Mouse (Mus musculus) liver, embryonic 15.5 days (tissue): ENCODE results near the gene Polr2f. TPM values are rescaled to one million over a fixed set of nuclear protein-coding genes. Genes with fewer than 3 reads are reported as not detected.

Experiments used
- ATAC-seq: fragments of 200-750 bp; cut with Nextera tagmentation; 2 replicates; pipeline ENCODE4 v1.8.0; 2017; ENCODE audit warnings: moderate number of reproducible peaks, mild to moderate bottlenecking, moderate library complexity; ENCODE audit not compliant: insufficient read depth
- H3K27ac ChIP-seq: fragments of 300-500 bp; sonication (generic); replicated peaks from 2 replicates; pipeline ENCODE4 v1.5.1; 2015; ENCODE audit warnings: mild to moderate bottlenecking, inconsistent platforms
- H3K27me3 ChIP-seq: fragments of 300-500 bp; sonication (generic); 2 replicates; pipeline ENCODE4 v1.6.1; 2015; ENCODE audit warnings: mild to moderate bottlenecking, inconsistent platforms
- H3K36me3 ChIP-seq: fragments of 300-500 bp; sonication (generic); replicated peaks from 2 replicates; pipeline ENCODE4 v1.6.1; 2015; ENCODE audit warnings: moderate library complexity, mild to moderate bottlenecking, inconsistent platforms
- H3K4me1 ChIP-seq: fragments of 300-500 bp; sonication (generic); replicated peaks from 2 replicates; pipeline ENCODE4 v1.6.1; 2015; ENCODE audit warnings: inconsistent platforms
- H3K4me2 ChIP-seq: fragments of 300-500 bp; sonication (generic); 2 replicates; pipeline ENCODE4 v1.6.1; 2015; ENCODE audit warnings: moderate library complexity, mild to moderate bottlenecking, inconsistent platforms
- H3K4me3 ChIP-seq: fragments of 300-500 bp; sonication (generic); replicated peaks from 2 replicates; pipeline ENCODE4 v1.5.1; 2015; ENCODE audit warnings: mild to moderate bottlenecking, inconsistent platforms
- H3K9ac ChIP-seq: fragments of 300-500 bp; sonication (generic); 2 replicates; pipeline ENCODE4 v1.6.1; 2015; ENCODE audit warnings: moderate library complexity, mild to moderate bottlenecking, inconsistent platforms
- H3K9me3 ChIP-seq: fragments of 300-500 bp; sonication (generic); replicated peaks from 2 replicates; pipeline ENCODE4 v1.6.1; 2016; ENCODE audit warnings: inconsistent platforms
- WGBS: fragments of 180-500 bp; shearing (Covaris S2); methylation state at CpG from one replicate; pipeline ENCODE4 v1.1.7; 2015; ENCODE audit warnings: mixed read lengths; ENCODE audit not compliant: insufficient replicate concordance; 5-methylcytosine and 5-hydroxymethylcytosine counted together
- polyA plus RNA-seq: library from polyadenylated mRNA; unstranded; fragments of >200 nt; fragmentation: Nextera tagmentation; extraction: Ambion mirVana; gene quantifications from 2 replicates; pipeline ENCODE4 v1.2.1, GENCODE M21; 2015

The Polr2f gene
- polyA plus RNA-seq, 1 experiment from 2014 or later = 125 TPM

GRCm38 (mm10) chr15:79155572-79155971, 14.8 kb downstream of the Polr2f start:
- Histone ChIP-seq H3K4me1 (peaks cover 10% of the 10 kb centered on the region; the same call in 1 of the 2 replicates), H3K27me3 (peaks cover 30% of the 10 kb centered on the region), H3K27ac (no peak overlapping the region), H3K4me2 (no peak overlapping the region), H3K36me3 (peaks cover 23% of the 10 kb centered on the region), H3K9me3 (no peaks in the 10 kb centered on the region), H3K4me3 (no peak overlapping the region), H3K9ac (no peak overlapping the region)
- ATAC-seq = peak; percentile 29; the same call in 1 of the 2 replicates
- WGBS = 32% methylated on average over 3 of the region's 3 CpGs

GRCm38 (mm10) chr15:79162301-79162700, 21.5 kb downstream of the Polr2f start:
- peaks cover 5% of the 10 kb centered on the region for H3K4me1 ChIP-seq
- H3K27ac ChIP-seq = no peak overlapping the region
- H3K27me3 ChIP-seq = peaks cover 82% of the 10 kb centered on the region
- WGBS = 36% methylated on average over 7 of the region's 7 CpGs
- no peak for ATAC-seq
- no peak overlapping the region for H3K4me2 ChIP-seq
- no peak overlapping the region for H3K9ac ChIP-seq
- H3K9me3 ChIP-seq = no peaks in the 10 kb centered on the region
- no peaks in the 10 kb centered on the region for H3K36me3 ChIP-seq
- no peak overlapping the region for H3K4me3 ChIP-seq

GRCm38 (mm10) chr15:79162822-79163221, 22.0 kb downstream of the Polr2f start:
- 31% methylated on average over 14 of the region's 14 CpGs for WGBS
- H3K27me3 ChIP-seq = peaks cover 81% of the 10 kb centered on the region

GRCm38 (mm10) chr15:79164251-79164650, 23.4 kb downstream of the Polr2f start:
- Histone ChIP-seq H3K27ac (no peak overlapping the region), H3K27me3 (peaks cover 75% of the 10 kb centered on the region), H3K9me3 (no peaks in the 10 kb centered on the region), H3K36me3 (no peaks in the 10 kb centered on the region), H3K4me3 (no peak overlapping the region), H3K4me2 (no peak overlapping the region), H3K4me1 (peaks cover 5% of the 10 kb centered on the region), H3K9ac (no peak overlapping the region)
- 11% methylated on average over 14 of the region's 15 CpGs for WGBS
- no peak for ATAC-seq

More at GRCm38 (mm10) chr15:79162822-79163221, 22.0 kb downstream of the Polr2f start:
- Histone ChIP-seq H3K9me3 (no peaks in the 10 kb centered on the region), H3K4me3 (no peak overlapping the region), H3K36me3 (no peaks in the 10 kb centered on the region), H3K4me2 (no peak overlapping the region), H3K27ac (no peak overlapping the region), H3K9ac (no peak overlapping the region), H3K4me1 (peaks cover 5% of the 10 kb centered on the region)
- no peak for ATAC-seq

- WGBS = 50% methylated on average over 5 of the region's 5 CpGs
- no peak for ATAC-seq
- no peaks in the 10 kb centered on the region for H3K36me3 ChIP-seq
- no peak within 1 kb of the TSS for H3K9ac ChIP-seq
- H3K4me3 ChIP-seq = no peak within 1 kb of the TSS
- H3K4me1 ChIP-seq = peaks cover 5% of the 10 kb centered on the region
- peaks cover 73% of the 10 kb centered on the region for H3K27me3 ChIP-seq
- H3K9me3 ChIP-seq = no peaks in the 10 kb centered on the region
- H3K4me2 ChIP-seq = no peak within 1 kb of the TSS
- no peak within 1 kb of the TSS for H3K27ac ChIP-seq
Observed at GRCm38 (mm10) chr15:79165140-79165539, 24.3 kb downstream of the Polr2f start, which contains the start of gene Sox10. Gene Sox10 (minus strand): TSS chr15:79165240.

GRCm38 (mm10) chr15:79166712-79167111, 25.9 kb downstream of the Polr2f start:
- Histone ChIP-seq H3K9ac (no peak overlapping the region), H3K9me3 (no peaks in the 10 kb centered on the region), H3K4me3 (no peak overlapping the region), H3K36me3 (no peaks in the 10 kb centered on the region), H3K4me1 (peaks cover 5% of the 10 kb centered on the region), H3K4me2 (no peak overlapping the region), H3K27me3 (peaks cover 60% of the 10 kb centered on the region), H3K27ac (no peak overlapping the region)
- WGBS = 56% methylated on average over 8 of the region's 8 CpGs
- no peak for ATAC-seq

GRCm38 (mm10) chr15:79176905-79177304, 36.1 kb downstream of the Polr2f start:
- no peak for ATAC-seq
- Histone ChIP-seq H3K9ac (no peak overlapping the region), H3K4me3 (no peak overlapping the region), H3K9me3 (no peaks in the 10 kb centered on the region), H3K4me2 (no peak overlapping the region), H3K27ac (no peak overlapping the region), H3K27me3 (no peaks in the 10 kb centered on the region), H3K36me3 (no peaks in the 10 kb centered on the region), H3K4me1 (peaks cover 11% of the 10 kb centered on the region)
- WGBS = 49% methylated on average over 6 of the region's 6 CpGs

GRCm38 (mm10) chr15:79185213-79185612, 44.4 kb downstream of the Polr2f start:
- H3K4me3 ChIP-seq = no peak overlapping the region
- H3K27ac ChIP-seq = peak overlapping the region; percentile 64
- H3K4me2 ChIP-seq = no peak overlapping the region
- ATAC-seq = peak; percentile 57; the same call in 1 of the 2 replicates
- H3K36me3 ChIP-seq = no peaks in the 10 kb centered on the region
- H3K9me3 ChIP-seq = no peaks in the 10 kb centered on the region
- no peaks in the 10 kb centered on the region; the same call in 1 of the 2 replicates for H3K27me3 ChIP-seq
- H3K9ac ChIP-seq = no peak overlapping the region
- 67% methylated on average over 10 of the region's 10 CpGs for WGBS
- H3K4me1 ChIP-seq = peaks cover 3% of the 10 kb centered on the region; the same call in 1 of the 2 replicates

GRCm38 (mm10) chr15:79187819-79188218, 47.0 kb downstream of the Polr2f start:
- Histone ChIP-seq H3K27me3 (no peaks in the 10 kb centered on the region; the same call in 1 of the 2 replicates), H3K36me3 (no peaks in the 10 kb centered on the region), H3K4me3 (no peak overlapping the region), H3K9me3 (no peaks in the 10 kb centered on the region), H3K9ac (no peak overlapping the region), H3K4me1 (peaks cover 3% of the 10 kb centered on the region; the same call in 1 of the 2 replicates), H3K4me2 (no peak overlapping the region), H3K27ac (no peak overlapping the region)
- 64% methylated on average over 8 of the region's 8 CpGs for WGBS
- peak; percentile 58; the same call in 1 of the 2 replicates for ATAC-seq

- Histone ChIP-seq H3K27ac (no peak overlapping the region), H3K4me2 (no peak overlapping the region), H3K36me3 (no peaks in the 10 kb centered on the region), H3K4me3 (no peak overlapping the region), H3K27me3 (no peaks in the 10 kb centered on the region), H3K4me1 (peaks cover 7% of the 10 kb centered on the region), H3K9ac (no peak overlapping the region), H3K9me3 (no peaks in the 10 kb centered on the region)
- ATAC-seq = no peak
- 80% methylated on average over 2 of the region's 2 CpGs for WGBS
Observed at GRCm38 (mm10) chr15:79191426-79191825, 50.6 kb downstream of the Polr2f start.

GRCm38 (mm10) chr15:79192450-79192849, 51.6 kb downstream of the Polr2f start:
- Histone ChIP-seq H3K27me3 (no peaks in the 10 kb centered on the region), H3K4me3 (no peak overlapping the region), H3K36me3 (no peaks in the 10 kb centered on the region), H3K27ac (no peak overlapping the region), H3K4me2 (no peak overlapping the region), H3K9ac (no peak overlapping the region), H3K9me3 (no peaks in the 10 kb centered on the region), H3K4me1 (peaks cover 7% of the 10 kb centered on the region)
- no peak for ATAC-seq
- 74% methylated on average over 6 of the region's 6 CpGs for WGBS
